Mouse (Mus musculus): ENCODE results near the gene Ube2v1.

DNA sequence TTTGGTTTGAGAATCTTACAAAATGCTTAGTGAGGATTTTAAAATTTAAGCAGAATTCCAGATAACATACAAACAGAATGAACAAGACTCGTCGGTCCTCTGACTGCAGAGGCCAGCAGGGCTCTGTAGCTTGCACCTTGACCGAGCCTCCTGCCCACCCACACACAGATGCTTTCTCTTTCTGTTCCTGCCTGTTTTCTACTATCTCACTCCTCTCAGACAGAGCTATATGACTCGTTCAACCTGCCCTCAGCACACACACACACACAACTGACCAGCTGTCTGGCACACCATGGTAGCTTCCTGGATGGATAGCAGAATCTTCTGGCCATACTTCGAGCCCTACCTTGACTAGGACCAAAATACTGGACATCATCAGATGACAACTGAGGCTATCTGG lies 8.9 kb downstream of the Ube2v1 start:
- TF ChIP-seq CTCF (IDR thresholded peaks at IDR 0.05) (no peak), EP300 (IDR thresholded peaks at IDR 0.05) (no peak)
